Mouse (Mus musculus) olfactory bulb, adult 2 months (tissue): ENCODE data around the gene Hmgcll1. TPM values are rescaled to one million over a fixed set of nuclear protein-coding genes. Genes with fewer than 3 reads are reported as not detected.

Source experiments
- H3K27ac ChIP-seq: fragments of 200-500 bp; 2 replicates; pipeline ENCODE4 v1.5.1; 2012; ENCODE audit warnings: low read depth, low read length; ENCODE audit not compliant: insufficient read depth
- H3K4me1 ChIP-seq: fragments of 200-500 bp; 2 replicates; pipeline ENCODE4 v1.6.1; 2012; ENCODE audit warnings: low read length; ENCODE audit not compliant: control insufficient read depth, insufficient read depth
- H3K4me3 ChIP-seq: fragments of 200-500 bp; 2 replicates; pipeline ENCODE4 v1.5.1; 2012; ENCODE audit warnings: mild to moderate bottlenecking, low read depth, low read length, moderate library complexity; ENCODE audit not compliant: insufficient read depth
- CTCF ChIP-seq: fragments of 200-500 bp; IDR thresholded peaks from 2 replicates; pipeline ENCODE4 v1.5.1; 2012; ENCODE audit warnings: low read depth, mild to moderate bottlenecking, low read length, moderate library complexity; ENCODE audit not compliant: insufficient read depth
- POLR2A ChIP-seq: fragments of 200-500 bp; IDR thresholded peaks from 2 replicates; pipeline ENCODE4 v1.6.1; 2012; ENCODE audit warnings: mild to moderate bottlenecking, low read depth, low read length, moderate library complexity; ENCODE audit not compliant: insufficient read depth
- WGBS: fragments of 180-500 bp; shearing (Covaris S2); methylation state at CpG from one replicate; pipeline ENCODE4 v1.1.7; 2018; 5-methylcytosine and 5-hydroxymethylcytosine counted together
- polyA plus RNA-seq: library from polyadenylated mRNA; stranded (reverse); fragments of >200 nt; gene quantifications from 2 replicates; pipeline ENCODE4 v1.2.4, GENCODE M21; 2012; ENCODE audit warnings: low replicate concordance; ENCODE audit not compliant: missing spikeins, insufficient read depth, insufficient read length

The Hmgcll1 gene
- polyA plus RNA-seq, 1 experiment, result not detected

DNA sequence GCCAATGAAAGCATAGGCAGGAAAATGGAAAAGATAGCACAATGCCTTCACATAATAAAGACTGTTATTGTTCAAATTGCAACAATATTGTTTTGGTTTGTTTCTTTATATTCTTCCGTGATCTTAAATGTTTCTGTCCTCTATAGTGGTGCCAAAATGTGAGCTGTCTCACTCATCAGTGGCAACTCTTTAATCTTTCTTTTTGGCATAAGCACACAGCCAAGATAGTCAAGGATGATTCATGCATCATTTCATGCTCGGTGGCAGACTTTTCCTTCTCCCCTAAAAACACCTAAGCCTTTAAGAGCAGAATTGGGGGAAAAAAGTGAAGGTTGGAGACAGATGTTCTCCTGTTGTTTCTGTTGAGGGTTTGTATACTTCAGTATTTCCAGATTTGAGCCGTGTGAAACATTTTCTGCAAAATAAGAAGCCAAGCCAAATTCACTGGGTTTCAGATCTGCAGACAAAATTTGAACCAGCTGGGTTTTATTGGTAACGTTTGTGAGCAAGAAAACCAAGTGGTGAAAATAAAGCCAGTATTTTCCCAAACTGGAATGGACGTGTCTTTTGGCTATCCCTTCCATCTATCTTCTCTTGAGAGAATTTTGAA, 158.1 kb downstream of the Hmgcll1 start:
- Histone ChIP-seq H3K4me3 (no peak overlapping the region), H3K4me1 (no peaks in the 10 kb centered on the region), H3K27ac (no peak overlapping the region)
- TF ChIP-seq POLR2A, result no peak
- TF ChIP-seq CTCF, result no peak
- WGBS, result 65% methylated on average over 5 of the region's 5 CpGs

- Histone ChIP-seq H3K27ac (no peak overlapping the region), H3K4me1 (no peaks in the 10 kb centered on the region), H3K4me3 (no peak overlapping the region)
- TF ChIP-seq CTCF, result no peak
- TF ChIP-seq POLR2A, result no peak
Measured at GRCm38 (mm10) chr9:76179221-76179620, 164.6 kb downstream of the Hmgcll1 start.

Other genes with a start within 250 kb of the Hmgcll1 start
- not detected in 2 replicates for gene Bmp5, start 239.5 kb upstream of the Hmgcll1 start, polyA plus RNA-seq
- gene Gfral, start 198.8 kb downstream of the Hmgcll1 start, polyA plus RNA-seq, result not detected in 2 replicates